Mouse (Mus musculus): Measurements from ENCODE around the gene Abcd2. TPM values are rescaled to one million over a fixed set of nuclear protein-coding genes. Genes with fewer than 3 reads are reported as not detected.

Gene Abcd2
- polyA plus RNA-seq, 1 experiment from 2014 or later = 4.8 TPM

Other genes with a start within 250 kb of the Abcd2 start
- 13.9 and 17.5 TPM in 2 replicates for gene Kif21a, start 141.9 kb downstream of the Abcd2 start, polyA plus RNA-seq (2015; fragmentation: Nextera tagmentation; extraction: Ambion mirVana)
- gene CN725425, start 7.7 kb upstream of the Abcd2 start, polyA plus RNA-seq (2015; fragmentation: Nextera tagmentation; extraction: Ambion mirVana) = not detected in 2 replicates

All from embryonic facial prominence, embryonic 15.5 days (tissue).